Mouse (Mus musculus) liver, embryonic 14.5 days (tissue): ENCODE measurements around the gene Psmc6. TPM values are rescaled to one million over a fixed set of nuclear protein-coding genes. Genes with fewer than 3 reads are reported as not detected.
A peak's percentile ranks its signal among the peaks of the same experiment; 100 is the strongest.

Experiments
- ATAC-seq: fragments of 200-750 bp; cut with Nextera tagmentation; 2 replicates; pipeline ENCODE4 v1.8.0; 2017; ENCODE audit warnings: moderate number of reproducible peaks, mild to moderate bottlenecking, moderate library complexity; ENCODE audit not compliant: insufficient read depth
- DNase-seq, 3 experiments: peaks; one replicate each; pipeline ENCODE4 v3.0.0-alpha.2; 2012 to 2013; ENCODE audit warnings: low read depth in 3 of 3, low spot score in 3 of 3
- H3K27ac ChIP-seq: fragments of 300-500 bp; sonication (generic); 2 replicates; pipeline ENCODE4 v1.5.1; 2014; ENCODE audit warnings: moderate library complexity, mild to moderate bottlenecking, control low read depth, inconsistent platforms
- H3K27me3 ChIP-seq: fragments of 300-500 bp; sonication (generic); 2 replicates; pipeline ENCODE4 v1.6.1; 2014; ENCODE audit warnings: mild to moderate bottlenecking, low read length, moderate library complexity; ENCODE audit not compliant: control insufficient read depth, insufficient read depth
- H3K36me3 ChIP-seq: fragments of 300-500 bp; sonication (generic); replicated peaks from 2 replicates; pipeline ENCODE4 v1.6.1; 2014; ENCODE audit warnings: low read depth; ENCODE audit not compliant: control insufficient read depth, insufficient read depth
- H3K4me1 ChIP-seq, 2 experiments: fragments of 200-500 bp in 1 of 2; fragments of 300-500 bp in 1 of 2; sonication (generic) in 1 of 2; replicated peaks; 2 replicates each; pipeline ENCODE4 v1.6.1; 2012 to 2014; ENCODE audit warnings: antibody characterized with exemption in 1 of 2, inconsistent platforms in 1 of 2, low read length in 1 of 2; ENCODE audit not compliant: control insufficient read depth in 2 of 2, insufficient read depth in 2 of 2
- H3K4me2 ChIP-seq: fragments of 300-500 bp; sonication (generic); 2 replicates; pipeline ENCODE4 v1.6.1; 2014; ENCODE audit warnings: low read depth, mild to moderate bottlenecking, control low read depth, moderate library complexity
- H3K4me3 ChIP-seq, 2 experiments: fragments of 200-500 bp in 1 of 2; fragments of 300-500 bp in 1 of 2; sonication (generic) in 1 of 2; 2 replicates each; pipeline ENCODE4 v1.5.1; 2012 to 2014; ENCODE audit warnings: low read depth in 2 of 2, low read length in 2 of 2, mild to moderate bottlenecking in 2 of 2, control low read depth in 1 of 2, inconsistent platforms in 1 of 2, moderate library complexity in 1 of 2; ENCODE audit not compliant: insufficient read depth in 1 of 2
- H3K9ac ChIP-seq: fragments of 300-500 bp; sonication (generic); replicated peaks from 2 replicates; pipeline ENCODE4 v1.6.1; 2014; ENCODE audit warnings: mild to moderate bottlenecking, control low read depth, moderate library complexity
- H3K9me3 ChIP-seq: fragments of 300-500 bp; sonication (generic); 2 replicates; pipeline ENCODE4 v1.6.1; 2016; ENCODE audit warnings: low read length, mixed read lengths; ENCODE audit not compliant: control insufficient read depth
- CTCF ChIP-seq: IDR thresholded peaks from 2 replicates; pipeline ENCODE4 v1.5.1; 2016; ENCODE audit warnings: antibody characterized with exemption, low read depth, control low read depth
- EP300 ChIP-seq: IDR thresholded peaks from 2 replicates; pipeline ENCODE4 v1.6.1; 2016; ENCODE audit warnings: antibody characterized with exemption, low read depth
- WGBS: fragments of 180-500 bp; shearing (Covaris S2); extraction: QIAGEN DNeasy Blood & Tissue Kit; methylation state at CpG from one replicate; pipeline ENCODE4 v1.1.7; 2014; ENCODE audit not compliant: insufficient replicate concordance; 5-methylcytosine and 5-hydroxymethylcytosine counted together
- polyA plus RNA-seq, 2 experiments: library from polyadenylated mRNA; depleted of rRNA in 1 of 2; stranded (reverse) in 1 of 2; unstranded in 1 of 2; fragments of >200 nt; fragmentation: Nextera tagmentation in 1 of 2; extraction: Ambion mirVana in 1 of 2; gene quantifications; 2 replicates each; pipeline versions ENCODE4 v1.2.1 to v1.2.3; 2012 to 2014

Gene Psmc6
- polyA plus RNA-seq, 2 experiments, result 58.1 to 113 TPM

DNA sequence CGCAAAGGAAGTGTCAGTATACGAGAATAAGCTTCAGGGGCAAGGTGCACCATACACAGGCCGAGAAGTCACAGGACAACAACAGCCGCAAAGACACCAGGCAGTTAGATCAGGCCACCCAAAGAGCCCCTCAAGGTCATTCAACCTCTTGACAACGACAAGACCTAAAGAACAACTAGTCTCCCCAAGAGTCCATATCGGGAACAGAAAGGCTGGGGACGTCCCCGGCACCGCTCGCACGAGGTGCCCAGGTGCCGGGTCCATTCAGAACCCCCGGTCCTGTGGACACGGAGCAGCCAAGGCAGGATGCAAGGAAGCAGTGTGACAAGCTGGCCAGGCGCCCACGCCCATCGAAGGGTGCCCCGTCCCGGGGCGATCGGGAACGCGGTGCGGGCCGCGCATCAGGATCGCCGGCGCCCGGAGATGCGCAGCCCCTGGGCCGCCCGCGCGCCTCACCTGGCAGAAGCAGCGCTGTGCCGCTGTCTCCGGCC, 11.6 kb upstream of the Psmc6 start:
- under 1% methylated on average over 37 of the region's 38 CpGs for WGBS
- Histone ChIP-seq H3K27me3 (no peaks in the 10 kb centered on the region), H3K9me3 (no peaks in the 10 kb centered on the region), H3K4me1 (peaks cover 45 to 53% of the 10 kb centered on the region in 2 experiments), H3K4me2 (peak overlapping the region; percentile 97), H3K9ac (peak overlapping the region; percentile 94), H3K36me3 (no peaks in the 10 kb centered on the region), H3K27ac (peak overlapping the region; percentile 52), H3K4me3 (peak overlapping the region; percentile 91 to 96)
- DNase-seq, result no peak
- TF ChIP-seq CTCF (no peak), EP300 (no peak)
- peak; percentile 59 for ATAC-seq

DNA sequence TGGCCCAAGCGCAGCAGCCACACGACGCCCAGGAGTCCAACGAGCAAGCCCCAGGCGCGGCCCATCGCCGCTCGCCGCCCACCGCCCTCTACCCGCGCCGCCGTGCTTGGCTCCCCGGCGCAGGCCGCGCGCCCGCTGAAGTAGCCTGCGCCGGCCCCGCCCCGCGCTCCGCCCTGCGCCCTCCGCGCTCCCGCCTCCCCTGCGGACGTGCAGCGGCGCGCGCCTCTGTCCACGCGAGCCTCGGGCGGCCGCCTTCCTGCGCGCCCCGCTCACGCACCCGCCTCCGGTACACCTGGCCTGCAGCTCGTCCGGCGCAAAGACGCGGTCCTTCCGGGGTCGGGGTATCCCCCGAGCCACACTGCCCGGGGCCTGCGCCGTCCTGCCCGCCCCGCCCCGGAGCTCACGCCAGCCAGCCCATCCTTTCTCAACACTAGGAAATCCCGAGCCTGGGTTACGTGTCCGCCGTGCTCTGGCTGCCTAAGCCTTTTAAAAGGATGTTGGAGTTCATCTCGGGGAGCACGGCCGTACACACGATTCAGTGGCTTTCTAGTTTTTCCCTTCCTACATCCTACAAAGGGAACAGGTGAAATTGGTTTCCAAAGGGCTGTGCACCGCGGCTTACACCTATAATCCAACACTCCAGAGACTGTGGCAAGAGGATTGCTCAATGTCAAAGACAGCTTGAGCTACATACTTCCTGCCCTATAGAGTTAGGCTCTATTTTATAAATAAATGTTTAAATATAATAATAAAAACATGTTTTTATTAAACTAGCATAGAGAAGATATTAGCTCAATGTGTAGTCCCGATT, 11.0 kb upstream of the Psmc6 start, which contains the start of gene Ero1l:
Gene Ero1l, minus strand, starts transcription at position 346 of the 811 bp plus-strand sequence.
- WGBS, result under 1% methylated on average over 64 of the region's 74 CpGs

DNA sequence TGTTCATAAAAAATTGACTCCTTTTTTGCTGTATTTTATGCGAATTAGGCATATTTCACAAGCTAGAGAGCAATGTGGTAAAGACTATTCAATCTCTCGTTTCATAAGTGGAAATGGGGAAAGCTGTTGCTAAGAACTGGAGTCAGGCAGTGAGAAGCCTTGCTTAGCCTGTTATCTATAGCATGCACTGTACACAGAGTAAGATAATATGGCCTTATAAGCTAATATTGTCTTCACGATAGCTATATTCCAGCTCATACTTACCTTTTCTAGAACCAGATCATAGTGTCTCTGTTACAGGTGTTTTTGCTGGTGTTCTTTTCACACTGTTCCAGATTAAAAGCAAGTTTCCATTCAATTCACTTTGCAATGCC, 10.4 kb upstream of the Psmc6 start:
- no peaks in the 10 kb centered on the region for H3K27me3 ChIP-seq
- H3K4me1 ChIP-seq, result peaks cover 46 to 52% of the 10 kb centered on the region in 2 experiments
- no peaks in the 10 kb centered on the region for H3K9me3 ChIP-seq
- H3K9ac ChIP-seq, result no peak overlapping the region; the same call in 1 of the 2 replicates
- H3K4me3 ChIP-seq, result peak overlapping the region in 1 of 2 experiments; percentile 96; a peak in 2 of 4 replicates
- TF ChIP-seq EP300 (peak; percentile 89), CTCF (no peak)
- H3K27ac ChIP-seq, result peak overlapping the region; percentile 84
- WGBS, result 17% methylated on average over 3 of the region's 3 CpGs
- DNase-seq (peak; percentile 56 to 68 (median 61)), ATAC-seq (peak; percentile 55; the same call in 1 of the 2 replicates)
- peak overlapping the region; percentile 97 for H3K4me2 ChIP-seq
- H3K36me3 ChIP-seq, result no peaks in the 10 kb centered on the region

More for the DNA sequence above, 11.0 kb upstream of the Psmc6 start, which contains the start of gene Ero1l:
- ATAC-seq (peak; percentile 89), DNase-seq (peak; percentile 60 to 67 (median 63))
- peak within 1 kb of the TSS; percentile 97 for H3K4me2 ChIP-seq
- H3K27ac ChIP-seq, result peak within 1 kb of the TSS; percentile 84
- H3K4me1 ChIP-seq, result peaks cover 46 to 53% of the 10 kb centered on the region in 2 experiments
- H3K9ac ChIP-seq, result peak within 1 kb of the TSS; percentile 94
- H3K36me3 ChIP-seq, result no peaks in the 10 kb centered on the region
- peak within 1 kb of the TSS; percentile 91 to 96 for H3K4me3 ChIP-seq
- no peaks in the 10 kb centered on the region for H3K27me3 ChIP-seq
- H3K9me3 ChIP-seq, result no peaks in the 10 kb centered on the region
- TF ChIP-seq EP300, result no peak
- no peak for TF ChIP-seq CTCF

DNA sequence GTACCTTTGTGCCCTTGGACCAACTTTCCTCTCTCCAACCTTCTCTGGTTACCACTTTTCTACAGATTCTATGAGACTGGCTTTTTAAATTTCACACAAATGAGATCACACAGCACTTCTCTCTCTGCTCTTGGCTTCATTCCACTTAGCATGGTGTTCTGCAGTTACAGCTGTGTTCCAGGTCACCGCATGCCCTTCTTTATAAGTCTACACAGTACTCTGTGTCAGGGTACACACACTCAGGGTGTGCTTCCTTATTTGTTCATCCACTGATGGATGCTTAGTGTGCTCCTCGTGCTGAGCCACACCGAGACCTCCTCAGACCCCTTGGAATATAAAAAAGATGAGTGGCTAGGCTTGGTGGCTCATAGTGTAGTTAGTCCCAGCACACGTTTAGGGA, 9.5 kb upstream of the Psmc6 start:
- peaks cover 46 to 52% of the 10 kb centered on the region in 2 experiments for H3K4me1 ChIP-seq

DNA sequence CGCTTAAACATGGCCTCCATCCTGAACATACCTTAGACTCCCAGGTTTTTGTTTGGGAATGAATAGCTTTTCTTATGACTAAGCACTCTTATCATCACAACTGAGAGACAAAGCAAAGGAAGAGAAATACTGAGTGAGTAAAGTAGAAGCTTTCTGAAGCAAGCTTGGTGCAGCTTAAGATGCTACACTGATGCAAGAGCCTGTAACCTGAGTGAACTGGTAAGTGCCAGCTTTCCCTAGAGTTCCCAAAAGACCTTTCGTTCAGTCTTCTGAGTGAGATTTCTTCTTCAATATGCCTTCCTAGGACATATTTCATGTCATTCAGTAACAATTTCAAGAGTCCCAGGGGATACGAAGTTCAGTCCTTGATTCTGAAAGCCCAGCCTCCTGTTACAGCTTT, 8.5 kb upstream of the Psmc6 start:
- TF ChIP-seq EP300 (no peak), CTCF (no peak)
- H3K9ac ChIP-seq, result peak overlapping the region; percentile 23; the same call in 1 of the 2 replicates
- H3K4me2 ChIP-seq, result peak overlapping the region; percentile 49

More for the DNA sequence above, 9.5 kb upstream of the Psmc6 start:
- H3K4me3 ChIP-seq, result no peak overlapping the region
- H3K4me2 ChIP-seq, result no peak overlapping the region
- TF ChIP-seq EP300 (no peak), CTCF (no peak)
- peak overlapping the region; percentile 40 for H3K27ac ChIP-seq
- H3K36me3 ChIP-seq, result no peaks in the 10 kb centered on the region
- no peak for ATAC-seq
- H3K9ac ChIP-seq, result no peak overlapping the region
- no peaks in the 10 kb centered on the region for H3K9me3 ChIP-seq
- H3K27me3 ChIP-seq, result no peaks in the 10 kb centered on the region
- WGBS, result 77% methylated on average over 4 of the region's 4 CpGs
- DNase-seq, result no peak

More for the DNA sequence above, 8.5 kb upstream of the Psmc6 start:
- Histone ChIP-seq H3K27me3 (no peaks in the 10 kb centered on the region), H3K4me1 (peaks cover 46 to 48% of the 10 kb centered on the region in 2 experiments), H3K9me3 (no peaks in the 10 kb centered on the region), H3K27ac (peak overlapping the region; percentile 82), H3K4me3 (no peak overlapping the region), H3K36me3 (no peaks in the 10 kb centered on the region)
- no peak for DNase-seq
- no peak for ATAC-seq
- 66% methylated on average over 3 of the region's 3 CpGs for WGBS
